Mouse (Mus musculus) testis, adult 2 months (tissue): ENCODE data around the gene Sptb.

Experiments
- CTCF ChIP-seq: fragments of 200-500 bp; IDR thresholded peaks from 2 replicates; pipeline ENCODE4 v1.5.1; 2012; ENCODE audit warnings: low read depth, mild to moderate bottlenecking, inconsistent platforms, low read length, moderate library complexity; ENCODE audit not compliant: control insufficient read depth, insufficient read depth, insufficient replicate concordance
- POLR2A ChIP-seq: fragments of 200-500 bp; IDR thresholded peaks from 2 replicates; pipeline ENCODE4 v1.6.1; 2012; ENCODE audit warnings: low read depth, mild to moderate bottlenecking, inconsistent platforms, low read length, moderate library complexity; ENCODE audit not compliant: control insufficient read depth

DNA sequence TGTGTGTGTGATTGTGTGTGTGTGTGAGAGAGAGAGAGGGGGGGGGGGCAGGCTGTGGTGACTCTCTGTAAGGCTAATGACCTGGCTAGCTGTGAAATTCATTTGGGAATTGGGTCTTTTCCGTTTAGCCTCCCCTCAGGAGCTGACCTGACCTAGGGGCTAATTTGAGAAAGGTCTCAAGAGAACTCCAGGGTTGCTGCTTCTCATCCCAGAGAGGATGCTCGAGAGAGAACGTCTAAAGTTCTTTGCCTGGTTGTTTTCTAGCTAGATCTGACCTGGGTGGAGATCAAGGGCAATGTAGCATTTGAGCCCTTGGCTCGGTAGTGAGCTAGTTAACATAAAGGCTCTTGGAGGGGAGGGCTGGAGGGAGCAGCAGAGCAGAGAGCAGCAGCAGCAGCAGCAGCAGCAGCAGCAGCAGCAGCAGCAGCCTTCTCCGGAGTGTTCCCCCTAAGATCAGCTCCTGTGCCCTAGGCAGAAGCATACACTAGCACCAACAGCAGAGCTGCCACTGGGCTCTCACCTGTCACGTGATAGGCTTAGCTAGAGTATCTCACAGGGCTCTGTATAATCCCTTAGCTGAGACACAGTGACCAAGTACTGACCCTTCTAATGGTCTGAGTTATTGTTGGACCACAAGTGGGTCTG lies 153.5 kb downstream of the Sptb start:
- TF ChIP-seq POLR2A, result no peak
- TF ChIP-seq CTCF, result no peak
